Mouse (Mus musculus): ENCODE data around the gene Slc24a3. TPM values are rescaled to one million over a fixed set of nuclear protein-coding genes. Genes with fewer than 3 reads are reported as not detected.

Slc24a3 gene
- total and polyA plus RNA-seq, 3 experiments: not detected

- no peak overlapping the region for H3K9ac ChIP-seq (ENCODE audit: control insufficient read depth, low read depth, low read length, poor library complexity, severe bottlenecking)
Observed at GRCm38 (mm10) chr2:145288501-145288900, 120.9 kb downstream of the Slc24a3 start.

GRCm38 (mm10) chr2:145291473-145291872 is 123.9 kb downstream of the Slc24a3 start:
- H3K36me3 ChIP-seq (ENCODE audit: control insufficient read depth in 1 of 2, insufficient read depth in 2 of 2, low read length in 2 of 2): no peaks in the 10 kb centered on the region
- TF ChIP-seq GATA1 (IDR thresholded peaks at IDR 0.05; ENCODE audit: low read depth, low read length): no peak
- no peak for TF ChIP-seq MYB (IDR thresholded peaks at IDR 0.05; ENCODE audit: low read depth, low read length)
- no peak for TF ChIP-seq POLR2AphosphoS2 (IDR thresholded peaks at IDR 0.05; ENCODE audit: low read length)
- TF ChIP-seq RAD21 (IDR thresholded peaks at IDR 0.05; ENCODE audit: low read depth, low read length): peak; percentile 0; the same call in 1 of the 2 replicates
- no peak for TF ChIP-seq KAT2A (conservative IDR thresholded peaks at IDR 0.05; ENCODE audit: low read depth, low read length)
- no peak for TF ChIP-seq HCFC1 (IDR thresholded peaks at IDR 0.05; ENCODE audit: low read depth, low read length)
- no peak for TF ChIP-seq ZNF384 (IDR thresholded peaks at IDR 0.05; ENCODE audit: low read depth, low read length)
- TF ChIP-seq USF1 (IDR thresholded peaks at IDR 0.05; ENCODE audit: low read depth, low read length): no peak
- no peaks in the 10 kb centered on the region for H3K4me1 ChIP-seq (ENCODE audit: control insufficient read depth in 1 of 2, insufficient read depth in 2 of 2, low read length in 2 of 2)
- H3K4me3 ChIP-seq (ENCODE audit: control insufficient read depth in 1 of 2, insufficient read depth in 1 of 2, low read depth in 2 of 2, low read length in 2 of 2): no peak overlapping the region
- DNase-seq (ENCODE audit: low read depth, low spot score): no peak
- H3K27me3 ChIP-seq (ENCODE audit: control insufficient read depth in 1 of 2, insufficient read depth in 2 of 2, low read length in 2 of 2): no peaks in the 10 kb centered on the region
- H3K79me2 ChIP-seq (ENCODE audit: control insufficient read depth, insufficient read depth, low read length, poor library complexity): no peaks in the 10 kb centered on the region
- H3K9me3 ChIP-seq (replicated peaks; ENCODE audit: insufficient read depth, low read length): no peaks in the 10 kb centered on the region
- H3K9ac ChIP-seq (ENCODE audit: control insufficient read depth, low read depth, low read length, poor library complexity, severe bottlenecking): no peak overlapping the region
- H3K27ac ChIP-seq (ENCODE audit: control insufficient read depth, low read depth, low read length): no peak overlapping the region

More at GRCm38 (mm10) chr2:145288501-145288900, 120.9 kb downstream of the Slc24a3 start:
- Histone ChIP-seq H3K79me2 (ENCODE audit: control insufficient read depth, insufficient read depth, low read length, poor library complexity) (no peaks in the 10 kb centered on the region), H3K4me1 (ENCODE audit: control insufficient read depth in 1 of 2, insufficient read depth in 2 of 2, low read length in 2 of 2) (no peaks in the 10 kb centered on the region), H3K27ac (ENCODE audit: control insufficient read depth, low read depth, low read length) (no peak overlapping the region), H3K4me3 (ENCODE audit: control insufficient read depth in 1 of 2, insufficient read depth in 1 of 2, low read depth in 2 of 2, low read length in 2 of 2) (no peak overlapping the region), H3K36me3 (ENCODE audit: control insufficient read depth in 1 of 2, insufficient read depth in 2 of 2, low read length in 2 of 2) (no peaks in the 10 kb centered on the region), H3K9me3 (replicated peaks; ENCODE audit: insufficient read depth, low read length) (no peaks in the 10 kb centered on the region), H3K27me3 (ENCODE audit: control insufficient read depth in 1 of 2, insufficient read depth in 2 of 2, low read length in 2 of 2) (no peaks in the 10 kb centered on the region)
- no peak for DNase-seq (ENCODE audit: low read depth, low spot score)
- TF ChIP-seq BHLHE40 (IDR thresholded peaks at IDR 0.05; ENCODE audit: borderline replicate concordance, low read depth, low read length): no peak
- TF ChIP-seq MAFK (IDR thresholded peaks at IDR 0.05; ENCODE audit: borderline replicate concordance, low read depth, low read length): no peak
- no peak for TF ChIP-seq TCF12 (IDR thresholded peaks at IDR 0.05; ENCODE audit: low read depth, low read length)
- no peak for TF ChIP-seq ZMIZ1 (IDR thresholded peaks at IDR 0.05; ENCODE audit: low read depth, low read length)
- no peak for TF ChIP-seq MYC (IDR thresholded peaks at IDR 0.05; ENCODE audit: low read depth, low read length)
- no peak for TF ChIP-seq USF2 (IDR thresholded peaks at IDR 0.05; ENCODE audit: borderline replicate concordance in 1 of 2, insufficient read depth in 1 of 2, low read depth in 1 of 2, low read length in 2 of 2)
- no peak for TF ChIP-seq POLR2A (IDR thresholded peaks at IDR 0.05; ENCODE audit: control insufficient read depth in 1 of 2, insufficient read depth in 1 of 2, low read depth in 1 of 2, low read length in 2 of 2, poor library complexity in 1 of 2)
- TF ChIP-seq SMC3 (IDR thresholded peaks at IDR 0.05; ENCODE audit: low read depth, low read length): no peak
- TF ChIP-seq ELF1 (IDR thresholded peaks at IDR 0.05; ENCODE audit: low read depth, low read length): no peak
- no peak for TF ChIP-seq EP300 (IDR thresholded peaks at IDR 0.05; ENCODE audit: low read depth in 1 of 2, low read length in 2 of 2)
- no peak for TF ChIP-seq TBP (IDR thresholded peaks at IDR 0.05; ENCODE audit: low read depth, low read length)
- TF ChIP-seq USF1 (IDR thresholded peaks at IDR 0.05; ENCODE audit: low read depth, low read length): no peak
- TF ChIP-seq HCFC1 (IDR thresholded peaks at IDR 0.05; ENCODE audit: low read depth, low read length): no peak
- no peak for TF ChIP-seq ZKSCAN1 (IDR thresholded peaks at IDR 0.05; ENCODE audit: low read depth, low read length)
- no peak for TF ChIP-seq POLR2AphosphoS2 (IDR thresholded peaks at IDR 0.05; ENCODE audit: low read length)
- TF ChIP-seq MYB (IDR thresholded peaks at IDR 0.05; ENCODE audit: low read depth, low read length): no peak
- TF ChIP-seq ETS1 (IDR thresholded peaks at IDR 0.05; ENCODE audit: low read depth, low read length): no peak
- no peak for TF ChIP-seq RAD21 (IDR thresholded peaks at IDR 0.05; ENCODE audit: low read depth, low read length)
- no peak for TF ChIP-seq MAX (IDR thresholded peaks at IDR 0.05; ENCODE audit: low read length)
- TF ChIP-seq SIN3A (IDR thresholded peaks at IDR 0.05; ENCODE audit: low read length): no peak
